ENCODE assay signal across 7 mouse cellular contexts in genomic region chrX:161716865-161717763, GRCm38 (mm10). TPM values are rescaled to one million over a fixed set of nuclear protein-coding genes. Genes with fewer than 3 reads are reported as not detected.
DNase-seq lines count a peak whose midpoint lies in the region; ATAC-seq and TF ChIP-seq lines count a peak whose summit lies in the region.

Gene Rai2, plus strand, starts transcription at chrX:161717069.

- CTCF ChIA-PET in Patski (lab: Charles Lee), result no interaction called here

- no peaks in the 10 kb centered on the region for H3K4me1 ChIP-seq in forebrain, embryonic 12.5 days
- no peaks in the 10 kb centered on the region; the same call in 1 of the 2 replicates for H3K4me1 ChIP-seq in small intestine, adult 2 months (ENCODE audit: control insufficient read depth, insufficient read depth, insufficient read length, low read length)

- ATAC-seq in Patski, result peak; percentile 46
- peak; percentile 81 for ATAC-seq in forebrain, embryonic 12.5 days (ENCODE audit: low FRiP score)

- TF ChIP-seq CTCF in Patski (IDR thresholded peaks at IDR 0.05), result no peak
- no peak for TF ChIP-seq CTCF in small intestine, adult 2 months (IDR thresholded peaks at IDR 0.05; ENCODE audit: extremely low read depth, insufficient read length, insufficient replicate concordance, low read depth, low read length)

- peaks cover 46% of the 10 kb centered on the region for H3K27me3 ChIP-seq in Patski
- H3K27me3 ChIP-seq in forebrain, embryonic 12.5 days, result peaks cover 56% of the 10 kb centered on the region
- peaks cover 8% of the 10 kb centered on the region for H3K27me3 ChIP-seq in small intestine, adult 2 months (ENCODE audit: control insufficient read depth, insufficient read depth, low read length)

- H3K9me3 ChIP-seq in forebrain, embryonic 12.5 days, result no peaks in the 10 kb centered on the region

- intact Hi-C loops in heart, postnatal 14 days (cut with DNase I), result no loop called here

- no peak for DNase-seq in Patski (ENCODE audit: low read depth, low spot score)
- DNase-seq in adrenal gland, adult 8-10 months, result peak; percentile 67
- peak; percentile 26 to 45 for DNase-seq in heart, postnatal 14 days
- DNase-seq in kidney, postnatal 36 days, result peak; percentile 57 to 75
- peak; percentile 8 for DNase-seq in lung, postnatal 14 days

- peak within 1 kb of the TSS; percentile 61 for H3K4me3 ChIP-seq in forebrain, embryonic 12.5 days (replicated peaks)
- H3K4me3 ChIP-seq in small intestine, adult 2 months (ENCODE audit: low read depth, low read length), result peak within 1 kb of the TSS; percentile 87

- POLR2A ChIA-PET in Patski (lab: Charles Lee), result no interaction called here

- H3K27ac ChIP-seq in forebrain, embryonic 12.5 days, result 0 out of 2 replicates have a peak within 1 kb of the TSS, but pooled peaks have one; percentile 25
- H3K27ac ChIP-seq in small intestine, adult 2 months (ENCODE audit: insufficient read depth, low read depth, low read length), result peak within 1 kb of the TSS; percentile 34

- WGBS in forebrain, embryonic 12.5 days, result 8% methylated on average over 60 of the region's 79 CpGs
- WGBS in small intestine, adult 2 months, result 13% methylated on average over 71 of the region's 79 CpGs

- TF ChIP-seq POLR2A in small intestine, adult 2 months (IDR thresholded peaks at IDR 0.05; ENCODE audit: low read depth, low read length), result peak; percentile 41; the same call in 1 of the 2 replicates

- H3K36me3 ChIP-seq in forebrain, embryonic 12.5 days (replicated peaks), result no peaks in the 10 kb centered on the region
- no peaks in the 10 kb centered on the region for H3K36me3 ChIP-seq in small intestine, adult 2 months (ENCODE audit: control insufficient read depth, insufficient read depth, low read length)

- H3K9ac ChIP-seq in forebrain, embryonic 12.5 days, result peak within 1 kb of the TSS; percentile 70

- peak within 1 kb of the TSS; percentile 83 for H3K4me2 ChIP-seq in forebrain, embryonic 12.5 days

- in situ Hi-C loops in Patski (cut with MboI; ENCODE audit: low pct_unique_long_range_greater_than_20kb), result no loop called here

RNA-seq across cellular contexts. Expression of gene Rai2, which starts in this region (rescaled TPM):
- not detected for polyA plus RNA-seq in Patski (2021)
- 10 to 100 TPM; 18.7 to 26.4 (median 22.8) TPM for total RNA-seq in adrenal gland, adult 8-10 months (2022)
- 8.7 and 11.0 TPM in 2 replicates for polyA plus RNA-seq in forebrain, embryonic 12.5 days (2016; fragmentation: Nextera tagmentation; extraction: Ambion mirVana)
- total RNA-seq in heart, postnatal 14 days (2021), result 10 to 100 TPM; 22.1 to 25.0 TPM
- polyA plus RNA-seq in small intestine, adult 2 months (2012; rRNA removed), result 4.0 and 4.4 TPM in 2 replicates

Comparison
In these comparisons a context has a peak if more than half of its experiments do, and no peak if none do; other contexts are left out.
1. Peak in ATAC-seq in Patski; RNA of the gene not detected or under 1 TPM.